Mouse (Mus musculus) mesoderm, embryonic 11.5 days (tissue): Measurements from ENCODE around the gene Zfp456.
"Not testable (repeated sequence)": the region's sequence is repeated elsewhere in the genome, so short reads cannot be mapped to it uniquely, and the experiment has no call there.

Experiments
- DNase-seq: peaks from one replicate; pipeline ENCODE4 v3.0.0-alpha.2; 2012; ENCODE audit warnings: low read depth, low spot score

Zfp456 gene

GRCm38 (mm10) chr13:67375050-67375911, at the start of gene Zfp456, which contains the start of gene Gm28041:
TSS of gene Zfp456 (minus strand) at chr13:67375810.
TSS of gene Gm28041 (minus strand) at chr13:67375733.
- peak; percentile 63 for DNase-seq

DNA sequence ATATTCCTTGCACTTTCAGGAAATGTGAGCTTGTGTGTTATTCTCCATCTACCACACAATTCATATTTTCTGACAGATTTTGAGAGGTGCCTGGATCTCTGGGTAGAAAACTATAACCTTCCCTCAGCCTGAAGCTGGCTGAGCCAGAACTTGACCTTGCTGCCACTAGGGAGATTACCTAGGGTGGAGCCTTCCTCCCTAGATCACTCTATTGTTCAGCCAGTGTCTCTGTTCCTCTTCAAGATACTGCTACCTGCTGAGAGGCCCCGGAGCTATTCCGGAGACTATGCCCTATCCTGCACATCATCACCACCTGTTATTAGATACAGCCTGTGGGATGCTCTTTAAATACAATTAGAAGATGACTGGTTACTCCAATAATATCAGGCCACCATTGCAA, 46.9 kb upstream of the Zfp456 start:
- not testable (repeated sequence) for DNase-seq

GRCm38 (mm10) chr13:67421207-67421857, 45.7 kb upstream of the Zfp456 start, which contains the start of gene Zfp459:
TSS of gene Zfp459 (minus strand) at chr13:67421418.
- peak; percentile 78 for DNase-seq

DNA sequence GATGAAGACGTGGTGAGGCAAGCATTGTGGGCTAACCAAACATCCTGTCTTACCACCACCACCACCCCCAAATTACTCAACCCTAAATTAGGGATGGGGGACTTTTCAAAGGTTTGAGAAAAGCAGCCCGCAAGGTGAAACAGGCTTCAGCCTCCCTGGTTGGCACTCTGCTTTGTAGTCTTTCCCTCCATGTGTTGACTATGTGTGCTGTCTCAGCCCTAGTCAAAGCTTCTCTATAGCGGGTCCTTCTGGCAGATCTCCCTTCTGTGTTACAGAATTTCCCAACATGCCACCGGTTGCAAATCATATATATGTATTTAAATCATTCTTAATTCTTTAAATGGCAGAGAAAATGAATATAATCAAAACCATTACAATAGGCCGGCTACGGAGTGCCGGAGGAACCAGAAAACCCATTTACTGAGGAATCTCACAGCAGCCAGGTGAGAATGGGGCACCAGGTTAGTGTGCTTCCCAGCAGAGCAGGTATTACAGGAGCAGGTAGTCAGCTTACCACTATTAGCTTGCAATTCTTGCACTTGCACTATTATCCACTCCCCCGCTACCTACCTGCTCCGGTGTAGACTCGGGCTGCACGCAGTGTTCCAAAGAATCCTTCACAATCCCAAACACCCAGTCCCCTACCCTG, 45.1 kb upstream of the Zfp456 start:
- DNase-seq, result no peak

GRCm38 (mm10) chr13:67416811-67417210, 41.2 kb upstream of the Zfp456 start:
- no peak for DNase-seq

DNA sequence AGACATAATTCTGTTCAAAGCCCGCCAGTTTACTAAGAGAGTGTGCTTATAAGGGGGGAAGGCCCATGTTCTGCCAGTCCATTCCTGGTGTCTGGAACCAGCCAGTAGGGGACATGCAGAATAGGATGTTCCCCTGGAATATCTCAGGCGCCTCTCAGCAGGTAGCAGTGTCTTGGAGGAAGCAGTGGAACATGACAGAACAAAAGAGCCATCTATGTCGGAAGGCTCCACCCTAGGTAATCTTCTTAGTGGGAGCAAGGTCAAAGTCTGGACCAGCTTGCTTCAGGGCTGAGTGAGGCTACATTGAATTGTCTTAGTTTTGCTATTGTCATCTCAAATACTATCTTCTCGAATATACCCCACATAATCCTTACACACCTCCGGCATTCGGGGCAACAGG, 40.1 kb upstream of the Zfp456 start:
- no peak for DNase-seq

GRCm38 (mm10) chr13:67413634-67414033, 38.0 kb upstream of the Zfp456 start:
- not testable (repeated sequence) for DNase-seq

- peak; percentile 50 for DNase-seq
Measured at GRCm38 (mm10) chr13:67399183-67399903, 23.7 kb upstream of the Zfp456 start, which contains the start of gene Zfp429. TSS of gene Zfp429 (minus strand) at chr13:67399819.

- not testable (repeated sequence) for DNase-seq
Measured at GRCm38 (mm10) chr13:67376255-67376654, 645 bp upstream of the Zfp456 start.

GRCm38 (mm10) chr13:67360131-67360744, 15.4 kb downstream of the Zfp456 start, which contains the start of the genes Gm28044 and Zfp953:
TSS of gene Gm28044 (minus strand) at chr13:67360536.
TSS of gene Zfp953 (minus strand) at chr13:67360605.
- DNase-seq, result peak; percentile 88

DNA sequence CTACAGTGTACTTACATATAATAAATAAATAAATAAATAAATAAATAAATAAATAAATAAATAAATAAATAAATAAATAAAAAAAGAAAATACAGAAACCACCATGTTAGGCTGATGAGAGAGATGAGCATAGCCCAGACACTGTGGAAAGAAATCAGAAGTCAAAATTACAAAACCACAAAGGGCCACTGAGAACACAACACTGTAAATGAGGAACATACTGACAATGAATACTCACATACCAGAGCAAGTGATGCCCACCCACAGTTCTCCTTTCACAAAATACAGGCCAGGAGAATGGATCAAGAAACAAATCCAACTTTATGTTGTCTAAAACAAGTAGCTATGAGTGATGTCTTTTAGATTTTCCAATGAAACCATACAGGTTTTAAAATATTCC, 23.8 kb downstream of the Zfp456 start:
- DNase-seq, result no peak

- DNase-seq, result no peak
Measured at GRCm38 (mm10) chr13:67343422-67343821, 32.2 kb downstream of the Zfp456 start.

DNA sequence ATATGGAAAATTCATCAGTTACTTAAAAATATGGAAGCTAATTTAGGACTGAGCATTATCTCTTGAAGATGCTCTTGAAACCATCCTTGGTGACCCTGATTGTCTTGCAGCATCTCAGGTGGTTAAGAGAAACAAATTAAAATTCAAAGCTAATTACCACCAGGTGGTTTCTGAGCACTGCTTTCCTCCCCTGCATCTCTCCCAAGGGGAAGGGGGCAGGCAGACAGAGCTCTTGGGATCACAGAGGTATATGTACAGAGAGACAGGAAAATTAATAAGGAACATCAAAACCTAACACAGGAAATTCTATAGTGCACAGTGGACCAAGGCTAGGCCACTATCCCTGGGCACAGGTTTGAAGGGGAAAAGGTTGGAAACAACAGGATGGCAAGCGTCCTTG, 42.7 kb downstream of the Zfp456 start:
- peak; percentile 2 for DNase-seq

- peak; percentile 80 for DNase-seq
Measured at GRCm38 (mm10) chr13:67332019-67332724, 43.4 kb downstream of the Zfp456 start, which contains the start of gene Zfp595. TSS of gene Zfp595 (minus strand) at chr13:67332570.
